Comparison of ENCODE assay signal across 7 mouse cellular contexts in genomic region chr2:75634431-75634830, GRCm38 (mm10). TPM values are rescaled to one million over a fixed set of nuclear protein-coding genes. Genes with fewer than 3 reads are reported as not detected.
A peak's percentile ranks its signal among the peaks of the same experiment; 100 is the strongest.
DNase-seq lines count a peak whose midpoint lies in the region; ATAC-seq and TF ChIP-seq lines count a peak whose summit lies in the region.
"Not testable (repeated sequence)": the region's sequence is repeated elsewhere in the genome, so short reads cannot be mapped to it uniquely, and the experiment has no call there.

No protein-coding gene starts in this region.

- H3K9ac ChIP-seq in ES-Bruce4 (ENCODE audit: low read depth, poor library complexity, severe bottlenecking): peak overlapping the region; percentile 78
- H3K9ac ChIP-seq in liver, postnatal 0 days (replicated peaks): not testable (repeated sequence)

- H3K36me3 ChIP-seq in ES-Bruce4 (ENCODE audit: control insufficient read depth, insufficient read depth, low read length, poor library complexity, severe bottlenecking); heart, embryonic 10.5 days; kidney, adult 2 months (ENCODE audit: control insufficient read depth, insufficient read depth, low read length); liver, postnatal 0 days (replicated peaks; ENCODE audit: insufficient read depth, low read length): not testable (repeated sequence)

- H3K4me3 ChIP-seq in ES-Bruce4 (ENCODE audit: low read depth, low read length): peak overlapping the region; percentile 62
- H3K4me3 ChIP-seq in heart, embryonic 10.5 days; kidney, adult 2 months (ENCODE audit: insufficient read depth, low read depth, low read length); liver, postnatal 0 days (ENCODE audit: low read depth, low read length): not testable (repeated sequence)

- peak; percentile 29 for TF ChIP-seq POLR2A in ES-Bruce4 (IDR thresholded peaks at IDR 0.05; ENCODE audit: insufficient read depth, low read length)
- not testable (repeated sequence) for TF ChIP-seq POLR2A in kidney, adult 2 months (IDR thresholded peaks at IDR 0.05; ENCODE audit: low read depth, low read length)

- peak; percentile 24 for DNase-seq in CD4-positive helper T cell, adult 2 months (ENCODE audit: low read depth, low spot score)
- peak; percentile 80 for DNase-seq in R1 (ENCODE audit: low read depth, low spot score)
- peak; percentile 41 for DNase-seq in heart, embryonic 10.5 days (ENCODE audit: low spot score)
- DNase-seq in kidney, adult 2 months; liver, postnatal 0 days: not testable (repeated sequence)
- DNase-seq in testis, postnatal 10 days (ENCODE audit: low spot score): peak; percentile 16

- H3K27me3 ChIP-seq in ES-Bruce4 (ENCODE audit: control insufficient read depth, insufficient read depth, low read length, poor library complexity, severe bottlenecking); heart, embryonic 10.5 days (ENCODE audit: insufficient read depth, poor library complexity, severe bottlenecking); kidney, adult 2 months (replicated peaks; ENCODE audit: control insufficient read depth, insufficient read depth, low read length); liver, postnatal 0 days (ENCODE audit: insufficient read depth, low read length): not testable (repeated sequence)

- 91% methylated on average over 14 of the region's 14 CpGs for WGBS in heart, embryonic 10.5 days
- WGBS in kidney, adult 2 months: 78% methylated on average over 14 of the region's 14 CpGs
- WGBS in liver, postnatal 0 days (ENCODE audit: insufficient replicate concordance): 79% methylated on average over 14 of the region's 14 CpGs

- not testable (repeated sequence) for H3K9me3 ChIP-seq in ES-Bruce4 (replicated peaks; ENCODE audit: control insufficient read depth, insufficient read depth, low read length, poor library complexity, severe bottlenecking); heart, embryonic 10.5 days; liver, postnatal 0 days (ENCODE audit: low read length)

- not testable (repeated sequence) for H3K4me2 ChIP-seq in liver, postnatal 0 days (ENCODE audit: low read depth, low read length)

- not testable (repeated sequence) for ATAC-seq in liver, postnatal 0 days

- not testable (repeated sequence) for H3K4me1 ChIP-seq in ES-Bruce4 (ENCODE audit: control insufficient read depth, insufficient read depth, low read length)
- peaks cover 11% of the 10 kb centered on the region for H3K4me1 ChIP-seq in heart, embryonic 10.5 days
- peaks cover 12% of the 10 kb centered on the region for H3K4me1 ChIP-seq in kidney, adult 2 months (ENCODE audit: control insufficient read depth, insufficient read depth, low read length)
- H3K4me1 ChIP-seq in liver, postnatal 0 days (ENCODE audit: insufficient read depth): peaks cover 23% of the 10 kb centered on the region

- not testable (repeated sequence) for TF ChIP-seq CTCF in ES-Bruce4 (IDR thresholded peaks at IDR 0.05; ENCODE audit: low read depth, low read length); kidney, adult 2 months (conservative IDR thresholded peaks at IDR 0.05; ENCODE audit: insufficient read depth, insufficient read length, low read depth, low read length)
- TF ChIP-seq CTCF in liver, postnatal 0 days (IDR thresholded peaks at IDR 0.05; ENCODE audit: low read depth): 0 out of 2 replicates have a peak, but pooled peaks have one; percentile 18

- peak overlapping the region; percentile 91 for H3K27ac ChIP-seq in ES-Bruce4 (ENCODE audit: insufficient read depth, low read length)
- not testable (repeated sequence) for H3K27ac ChIP-seq in heart, embryonic 10.5 days; liver, postnatal 0 days (ENCODE audit: low read depth)
- H3K27ac ChIP-seq in kidney, adult 2 months (ENCODE audit: insufficient read depth, low read depth, low read length): peak overlapping the region; percentile 84; the same call in 1 of the 2 replicates

- not testable (repeated sequence) for TF ChIP-seq EP300 in ES-Bruce4 (IDR thresholded peaks at IDR 0.05; ENCODE audit: insufficient read depth, low read depth, low read length); liver, postnatal 0 days (IDR thresholded peaks at IDR 0.05; ENCODE audit: low read depth)

RNA-seq across cellular contexts. Expression of gene Hnrnpa3, which starts 24.6 kb away (rescaled TPM):
- 775 and 839 TPM in 2 replicates for polyA plus RNA-seq in ES-Bruce4 (2011; ENCODE audit: insufficient read depth, insufficient read length, low read depth, missing spikeins)
- polyA plus RNA-seq in heart, embryonic 10.5 days (2016; fragmentation: Nextera tagmentation; extraction: Ambion mirVana): 188 and 209 TPM in 2 replicates
- polyA plus RNA-seq in kidney, adult 2 months (2012; rRNA removed): 16.2 and 34.0 TPM in 2 replicates
- polyA plus RNA-seq in liver, postnatal 0 days (2015; fragmentation: Nextera tagmentation; extraction: Ambion mirVana): 86.9 and 90.7 TPM in 2 replicates
